Mouse (Mus musculus) left cerebral cortex, postnatal 14 days (tissue): ENCODE results near the gene Hist1h3c. TPM values are rescaled to one million over a fixed set of nuclear protein-coding genes. Genes with fewer than 3 reads are reported as not detected.
"Not testable (repeated sequence)": the region's sequence is repeated elsewhere in the genome, so short reads cannot be mapped to it uniquely, and the experiment has no call there.

Experiments
- DNase-seq, 2 experiments: peaks; one replicate each; pipeline ENCODE4 v3.0.0; 2021 to 2022; ENCODE audit warnings: low spot score in 2 of 2, mixed read lengths in 1 of 2
- intact Hi-C: fragments of 180-260 bp; cut with DNase I; formaldehyde crosslinking; loops from one replicate; pipeline ENCODE4 v1.15.1; 2025
- total RNA-seq, 2 experiments: library from RNA; stranded (reverse); gene quantifications; 2 replicates each; pipeline ENCODE4 v1.2.3; 2021

The Hist1h3c gene
- total RNA-seq, 2 experiments from 2014 or later = 6.8 to 7.2 TPM

DNA sequence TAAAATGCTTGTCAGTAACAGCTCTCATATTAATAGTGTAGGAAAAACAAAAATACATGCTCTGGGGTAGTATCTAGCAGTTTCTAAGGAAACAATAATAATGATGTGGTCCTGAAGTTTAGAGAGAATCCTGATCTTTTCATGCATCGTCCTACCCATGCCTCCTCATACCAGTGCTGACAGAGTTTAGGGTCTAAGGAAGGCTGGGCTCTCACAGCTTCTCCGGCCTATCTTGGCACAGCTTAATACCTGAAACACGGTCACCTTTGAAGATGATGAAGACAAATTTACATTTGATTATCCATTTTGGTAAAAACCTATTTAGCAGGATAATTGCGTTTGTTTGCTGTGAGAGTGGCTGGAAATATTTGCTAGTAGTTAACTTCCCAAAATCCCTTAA, 1.4 kb downstream of the Hist1h3c start:
- intact Hi-C loops = loop anchor here (10.0 kb wide), 2 partner anchors 319 to 1699 kb away; partner anchors contain the start of genes Abt1, Hist1h2ag, Hist1h2bj and Hist1h4i
- DNase-seq = no peak

DNA sequence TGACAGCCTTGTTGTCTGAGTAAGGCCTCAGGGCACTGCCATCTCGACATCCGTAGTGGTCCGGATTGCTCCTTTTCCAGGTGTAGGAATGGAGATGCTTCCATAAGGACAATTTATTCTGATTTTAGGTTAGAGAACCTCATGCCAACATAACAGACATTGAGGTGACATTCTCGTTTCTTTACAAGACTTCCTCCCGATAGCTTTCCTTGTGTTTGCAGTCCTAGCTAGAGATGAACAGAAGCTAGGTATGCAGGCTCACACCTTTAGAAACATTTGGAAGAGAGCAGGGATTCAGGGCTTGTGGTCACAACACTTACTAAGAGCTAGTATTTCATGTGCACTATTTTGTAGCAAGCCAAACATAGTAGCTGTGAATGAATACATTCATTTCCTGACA, 2.2 kb downstream of the Hist1h3c start:
- intact Hi-C loops = loop anchor here (10.0 kb wide), 2 partner anchors 318 to 1698 kb away; partner anchors contain the start of genes Abt1, Hist1h2ag, Hist1h2bj and Hist1h4i
- no peak for DNase-seq

DNA sequence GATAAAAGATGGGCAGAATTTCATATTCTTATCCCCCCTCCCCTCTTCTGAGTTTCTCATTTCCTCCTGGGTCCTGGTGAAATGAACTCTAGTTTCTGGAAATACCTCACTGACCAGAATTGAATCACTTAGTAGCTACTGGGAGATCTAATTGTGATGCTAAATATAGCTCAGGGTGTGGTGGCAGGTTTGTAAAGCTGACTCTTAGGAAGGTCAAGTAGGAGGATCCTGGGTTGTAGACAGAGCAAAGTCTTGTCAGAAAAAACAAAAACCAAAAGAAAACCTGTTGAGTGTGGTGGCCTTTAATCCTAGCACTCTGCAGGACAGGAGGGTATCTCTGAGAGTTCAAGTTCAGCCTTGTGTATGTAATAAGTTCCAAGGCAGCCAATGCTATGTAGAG, 3.4 kb downstream of the Hist1h3c start:
- DNase-seq = no peak
- intact Hi-C loops = loop anchor here (10.0 kb wide), 2 partner anchors 317 to 1697 kb away; partner anchors contain the start of genes Abt1, Hist1h2ag, Hist1h2bj and Hist1h4i

DNA sequence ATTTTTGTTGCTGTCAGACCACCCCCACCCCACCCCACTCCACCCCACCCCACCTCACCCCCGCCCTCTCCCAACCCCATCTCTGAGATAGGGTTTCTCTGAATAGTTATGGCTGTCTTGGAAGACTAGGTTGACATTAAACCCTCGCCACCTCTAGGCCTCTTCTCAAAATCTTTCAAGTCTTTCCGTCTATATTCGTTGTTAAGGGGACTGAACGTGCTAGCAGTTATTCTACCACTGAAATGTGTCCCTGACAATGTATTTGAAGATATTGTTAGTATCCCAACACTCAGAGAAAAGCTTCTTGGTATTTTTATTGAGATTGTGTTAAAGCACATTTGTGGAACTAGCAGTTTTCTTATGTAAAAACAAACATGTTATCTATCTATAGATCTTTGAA, 4.5 kb downstream of the Hist1h3c start:
- intact Hi-C loops = loop anchor here (10.0 kb wide), 2 partner anchors 316 to 1696 kb away; partner anchors contain the start of genes Abt1, Hist1h2ag, Hist1h2bj and Hist1h4i
- DNase-seq = no peak

DNA sequence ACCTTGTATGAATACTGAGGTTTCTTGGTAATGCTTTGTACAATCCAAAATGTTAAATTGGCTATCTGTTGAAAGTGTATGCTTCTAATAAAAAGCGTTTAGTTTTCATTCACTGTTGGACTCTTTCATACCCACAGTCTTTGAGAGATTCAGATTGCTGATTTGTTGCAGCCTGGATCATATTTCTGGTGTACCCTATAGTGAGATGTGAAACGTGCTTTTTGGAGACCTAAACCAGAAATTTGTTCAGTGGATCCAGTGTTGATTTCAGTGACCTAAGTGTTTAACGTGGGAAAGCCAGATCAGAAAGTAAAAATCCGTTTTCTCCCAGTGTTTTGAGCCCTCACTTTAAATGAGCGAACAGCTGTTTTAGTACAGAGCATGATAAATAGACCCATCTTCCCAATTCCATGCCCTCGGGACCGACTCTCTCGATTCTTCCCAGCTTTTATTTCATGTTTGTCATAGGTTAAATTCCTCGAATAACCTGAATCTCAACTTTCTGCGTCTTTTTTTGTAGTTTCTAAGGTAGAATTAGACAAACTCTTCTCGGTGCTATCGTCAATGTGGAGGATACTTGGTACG, 5.1 kb downstream of the Hist1h3c start:
- intact Hi-C loops = loop anchor here (10.0 kb wide), 2 partner anchors 316 to 1696 kb away; partner anchors contain the start of genes Abt1, Hist1h2ag, Hist1h2bj and Hist1h4i
- no peak for DNase-seq

DNA sequence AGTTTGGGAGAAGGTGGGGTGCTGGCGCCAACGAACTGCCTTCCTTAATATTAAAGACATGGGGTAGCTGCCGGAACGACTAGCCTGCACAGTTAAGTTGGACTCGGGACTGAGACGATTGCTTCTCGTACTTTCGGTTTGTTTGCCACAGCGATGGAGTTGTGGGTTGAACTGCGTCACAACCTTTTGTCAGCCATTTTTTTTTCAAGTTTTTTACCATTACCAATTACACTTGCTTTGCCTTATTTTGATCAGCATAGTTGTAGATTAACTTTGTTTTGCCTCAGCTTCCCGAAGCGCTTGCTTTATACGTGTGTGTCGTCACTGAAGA, 5.5 kb downstream of the Hist1h3c start:
- no peak for DNase-seq
- intact Hi-C loops = loop anchor here (5.0 to 10.0 kb wide), 4 partner anchors 118 to 1695 kb away; partner anchors contain the start of genes Abt1, Hist1h1e, Hist1h2ag and Hist1h2be

DNA sequence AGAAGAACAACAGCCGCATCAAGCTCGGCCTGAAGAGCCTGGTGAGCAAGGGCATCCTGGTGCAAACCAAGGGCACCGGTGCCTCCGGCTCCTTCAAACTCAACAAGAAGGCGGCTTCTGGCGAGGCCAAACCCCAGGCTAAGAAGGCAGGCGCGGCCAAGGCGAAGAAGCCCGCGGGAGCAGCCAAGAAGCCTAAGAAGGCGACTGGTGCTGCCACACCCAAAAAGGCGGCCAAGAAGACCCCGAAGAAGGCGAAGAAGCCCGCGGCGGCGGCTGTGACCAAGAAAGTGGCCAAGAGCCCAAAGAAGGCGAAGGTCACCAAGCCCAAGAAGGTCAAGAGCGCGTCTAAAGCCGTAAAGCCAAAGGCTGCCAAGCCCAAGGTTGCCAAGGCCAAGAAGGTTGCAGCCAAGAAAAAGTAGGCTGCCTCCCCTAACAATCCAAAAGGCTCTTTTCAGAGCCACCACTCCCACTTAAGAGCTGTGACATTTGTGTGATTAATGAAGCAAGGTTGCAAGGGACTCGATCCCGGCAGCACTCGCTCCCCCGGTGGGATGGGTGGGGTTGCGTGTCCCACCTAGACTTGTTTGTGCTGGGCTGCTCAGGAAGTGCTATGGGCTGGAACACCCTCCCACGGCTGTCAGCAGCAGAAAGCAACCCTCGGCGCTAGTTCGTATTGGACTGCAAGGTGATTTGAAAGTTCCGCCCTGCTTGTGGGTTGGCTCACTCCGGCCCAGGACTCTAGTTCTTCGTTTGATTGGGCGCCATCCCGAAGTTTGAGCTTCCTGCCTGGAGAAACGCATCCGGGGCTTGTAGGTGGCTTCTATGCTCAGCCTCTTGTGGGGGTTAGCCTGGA, 6.1 kb downstream of the Hist1h3c start:
- DNase-seq = peak; percentile 93 to 96
- intact Hi-C loops = loop anchor here (5.0 kb wide), 2 partner anchors 117 to 157 kb away; partner anchors contain the start of genes Hist1h1e, Hist1h2be and Hist1h4d

DNA sequence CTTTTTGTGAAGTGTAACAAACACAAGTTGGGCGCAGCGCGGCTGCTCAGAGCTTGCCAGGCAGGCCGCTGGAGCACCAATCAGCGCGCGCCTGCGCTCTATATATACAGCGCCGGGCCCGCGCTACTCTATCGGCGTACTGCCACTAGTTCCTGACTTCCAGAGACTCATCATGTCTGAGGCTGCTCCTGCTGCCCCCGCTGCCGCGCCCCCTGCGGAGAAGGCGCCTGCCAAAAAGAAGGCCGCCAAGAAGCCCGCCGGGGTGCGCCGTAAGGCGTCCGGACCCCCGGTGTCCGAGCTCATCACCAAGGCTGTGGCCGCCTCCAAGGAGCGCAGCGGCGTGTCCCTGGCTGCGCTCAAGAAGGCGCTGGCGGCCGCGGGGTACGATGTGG, 6.7 kb downstream of the Hist1h3c start, which contains the start of gene Hist1h1c:
TSS of gene Hist1h1c (plus strand) at position 132 of the 392 bp plus-strand sequence.
- DNase-seq = peak; percentile 91 to 95
- intact Hi-C loops = loop anchor here (5.0 kb wide), 2 partner anchors 116 to 156 kb away; partner anchors contain the start of genes Hist1h1e, Hist1h2be and Hist1h4d

DNA sequence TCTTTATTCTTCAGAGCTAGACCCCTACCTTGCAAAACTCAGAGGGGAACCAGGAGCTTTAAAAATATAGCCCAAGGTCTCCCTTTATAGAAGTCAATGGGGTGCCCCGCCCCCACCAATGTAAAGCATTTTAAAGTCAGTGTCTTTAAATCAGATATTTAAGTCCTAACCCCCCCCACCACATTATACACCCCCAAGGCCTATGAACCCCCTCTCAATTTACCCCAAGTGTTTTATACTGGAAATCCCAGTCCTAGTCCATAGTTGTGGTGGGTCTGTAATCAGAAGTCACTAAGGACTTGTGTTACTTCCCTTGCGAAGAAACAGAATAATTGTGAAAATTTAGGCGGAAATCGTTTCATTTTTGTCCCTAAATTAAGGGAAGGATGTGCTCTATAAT, 7.4 kb downstream of the Hist1h3c start:
- no peak for DNase-seq
- intact Hi-C loops = loop anchor here (5.0 kb wide), 2 partner anchors 116 to 156 kb away; partner anchors contain the start of genes Hist1h1e, Hist1h2be and Hist1h4d

DNA sequence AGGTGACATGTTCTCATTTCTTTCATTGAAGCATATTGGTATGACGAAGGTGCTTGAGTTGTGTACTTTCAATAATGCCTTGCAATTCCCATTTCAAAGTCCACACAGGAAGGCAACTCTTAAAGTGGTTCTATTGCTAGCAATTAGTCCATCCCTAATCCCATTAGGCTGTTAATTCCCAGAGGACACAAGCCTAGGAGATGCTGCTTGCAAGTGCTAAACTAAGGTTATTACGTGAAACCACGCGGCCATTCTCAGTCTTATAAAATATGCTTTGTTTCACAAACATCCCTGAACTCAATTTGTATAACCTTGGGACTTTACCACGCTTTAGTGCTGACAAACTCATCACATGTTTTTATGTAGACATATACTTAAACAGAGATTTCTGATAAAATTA, 8.3 kb downstream of the Hist1h3c start:
- DNase-seq = no peak
- intact Hi-C loops = loop anchor here (5.0 kb wide), 2 partner anchors 115 to 155 kb away; partner anchors contain the start of genes Hist1h1e, Hist1h2be and Hist1h4d

DNA sequence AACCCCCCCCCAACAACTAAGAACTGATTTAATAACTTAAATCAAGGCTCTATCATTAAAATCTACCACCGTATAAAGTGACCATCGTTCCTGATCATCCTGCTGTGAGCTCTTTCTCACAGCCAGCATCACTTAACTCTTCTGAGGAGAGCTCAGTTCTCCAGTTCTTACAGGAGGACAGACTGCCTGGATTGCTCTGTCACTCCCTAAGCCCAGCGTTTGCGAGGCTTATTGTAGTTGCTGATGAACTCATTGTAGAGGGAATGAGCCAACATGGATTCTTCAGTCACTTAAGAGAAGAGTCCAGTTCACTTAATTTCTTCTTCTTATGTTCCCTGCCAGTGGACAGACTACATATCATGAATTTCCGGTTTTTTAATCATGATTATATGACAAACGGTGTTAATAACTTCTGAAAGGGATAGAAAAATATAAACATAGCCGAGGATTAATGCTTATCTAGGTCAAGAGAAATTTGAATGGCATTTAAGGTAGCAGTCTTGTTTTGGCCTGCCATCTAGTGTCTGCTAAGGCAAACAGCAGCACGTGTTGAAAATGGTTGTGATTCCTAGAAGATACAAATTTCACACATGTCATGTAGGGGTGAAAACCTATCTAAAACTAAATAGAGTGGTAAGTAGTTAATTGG, 13.1 kb downstream of the Hist1h3c start:
- intact Hi-C loops = loop anchor here (1.0 kb wide), 1 partner anchor 31 kb away; no protein-coding TSS in a partner anchor
- DNase-seq = peak; percentile 47 to 49

DNA sequence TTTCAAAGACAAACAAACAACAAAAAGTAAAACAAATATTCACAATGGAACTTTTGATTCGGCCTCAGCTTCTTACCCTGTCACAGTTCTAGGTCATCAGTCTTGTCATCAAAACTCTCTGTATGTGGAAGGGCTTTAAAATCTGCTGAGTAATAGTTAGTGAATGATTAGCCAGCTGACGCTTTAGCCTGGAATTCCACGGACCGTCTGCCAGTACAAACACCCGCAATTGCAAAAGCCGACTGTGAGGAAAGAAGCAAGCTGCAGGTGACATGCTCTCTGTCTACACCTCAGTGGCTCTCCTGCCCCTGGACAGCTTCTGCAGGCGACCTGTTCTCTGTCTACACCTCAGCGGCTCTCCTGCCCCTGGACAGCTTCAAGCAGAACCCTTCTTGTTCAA, 14.9 kb downstream of the Hist1h3c start:
- no peak for DNase-seq
- intact Hi-C loops = no loop called here

DNA sequence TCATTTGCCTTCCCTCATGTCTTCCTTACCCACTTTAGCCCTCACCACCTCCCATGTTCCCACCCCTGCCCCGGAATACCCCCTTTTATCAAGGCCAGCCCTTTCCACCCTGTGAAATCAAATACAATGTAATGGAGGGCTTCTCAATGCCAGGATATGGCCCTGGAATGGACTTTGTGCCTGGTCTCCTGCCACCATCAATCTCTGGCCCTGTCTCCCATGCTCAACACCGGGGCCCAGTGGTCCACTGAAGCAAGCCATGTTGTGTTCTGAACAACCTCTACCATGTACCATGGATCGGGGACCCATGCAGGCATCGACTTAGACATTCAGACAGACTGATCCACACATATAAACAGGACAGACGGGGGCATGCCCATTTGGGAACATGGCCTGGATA, 15.7 kb downstream of the Hist1h3c start:
- DNase-seq = no peak
- intact Hi-C loops = no loop called here

DNA sequence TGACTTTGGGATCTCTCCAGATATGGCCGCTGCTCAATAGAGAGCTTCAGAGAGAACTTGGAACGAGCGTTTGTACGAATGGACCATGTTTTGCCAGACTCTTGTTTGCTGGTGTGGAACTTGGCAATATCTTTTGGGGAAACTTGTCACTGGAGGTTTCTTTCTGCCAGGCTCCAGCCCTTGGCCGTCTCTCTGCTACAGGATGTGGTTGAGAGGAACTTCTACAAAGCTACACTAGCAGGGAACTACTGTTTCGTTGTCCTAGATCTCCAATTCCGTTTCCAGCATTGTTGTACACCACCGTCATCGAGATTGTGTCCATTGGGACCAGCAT, 16.2 kb downstream of the Hist1h3c start:
- no peak for DNase-seq
- intact Hi-C loops = no loop called here

DNA sequence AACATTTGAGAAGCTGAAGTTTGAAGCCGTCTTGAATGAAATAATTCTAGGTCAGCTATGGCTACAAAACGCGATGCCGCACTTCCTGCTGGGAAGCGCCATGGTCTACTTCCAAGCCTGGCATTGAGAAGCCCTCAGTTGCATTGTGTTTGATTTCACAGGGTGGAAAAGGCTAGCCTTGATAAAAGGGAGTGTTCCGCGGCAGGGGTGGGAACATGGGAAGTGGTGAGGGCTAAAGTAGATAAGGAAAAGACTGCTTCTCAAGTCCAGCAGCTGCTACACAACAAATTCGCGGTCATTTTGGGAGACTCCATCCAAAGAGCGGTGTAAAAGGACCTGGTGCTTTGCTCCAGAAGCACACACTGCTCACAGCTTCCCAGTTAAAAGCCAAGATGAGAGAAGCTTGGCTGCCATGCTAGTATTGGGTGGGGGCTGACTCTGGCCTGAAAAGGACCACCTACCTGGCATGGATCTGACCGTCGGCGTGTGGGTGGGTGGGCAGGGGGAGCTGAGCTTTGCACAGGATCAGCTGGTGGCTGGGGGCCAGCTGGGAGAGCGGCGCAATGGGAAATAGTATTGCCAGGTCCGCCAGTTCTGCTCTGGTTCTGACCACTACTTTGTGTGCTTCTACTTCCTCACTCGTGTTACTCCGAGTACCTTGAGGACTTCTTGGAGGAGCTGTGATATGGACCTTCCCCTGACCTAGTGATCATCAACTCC, 16.8 kb downstream of the Hist1h3c start:
- DNase-seq = no peak
- intact Hi-C loops = no loop called here

DNA sequence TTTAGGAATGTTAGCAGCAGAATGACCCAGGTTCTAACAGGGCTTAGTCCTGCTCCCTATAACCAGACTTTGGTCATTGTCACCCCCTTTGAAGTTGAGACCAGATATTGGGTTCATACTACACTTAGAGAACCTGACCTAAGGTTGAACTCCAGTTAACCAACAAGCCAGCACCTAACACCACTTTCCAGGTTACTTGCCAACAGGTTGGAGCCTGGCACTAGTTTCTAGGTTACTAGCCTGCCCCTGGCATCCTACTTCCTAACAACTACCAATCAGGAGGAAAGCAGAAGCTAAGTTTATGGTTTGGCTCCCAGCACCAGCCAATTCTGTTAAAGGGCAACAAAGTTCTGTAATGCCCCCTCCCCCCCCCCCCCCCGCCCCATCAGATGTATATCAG, 20.2 kb downstream of the Hist1h3c start:
- DNase-seq = no peak

DNA sequence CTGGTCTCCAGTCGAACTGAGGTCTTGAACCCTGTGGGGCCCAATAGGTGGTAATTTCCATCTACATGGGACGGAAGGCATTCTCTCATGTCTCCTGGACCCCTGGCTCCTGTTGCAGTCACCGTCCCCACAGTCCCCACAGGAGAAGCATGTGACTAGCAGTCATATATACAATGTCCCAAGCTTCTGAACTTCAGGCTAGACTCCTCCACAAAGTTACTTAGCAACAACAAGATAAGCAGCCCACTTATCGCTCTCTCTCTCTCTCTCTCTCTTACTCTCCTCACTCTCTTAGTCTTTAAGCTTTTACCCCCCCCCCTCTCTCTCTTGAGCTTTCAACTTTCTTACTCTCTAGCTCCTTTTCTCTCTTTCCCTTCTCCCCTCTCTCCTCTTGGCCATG, 21.2 kb downstream of the Hist1h3c start:
- intact Hi-C loops = no loop called here
- no peak for DNase-seq

More for the DNA sequence above, 20.2 kb downstream of the Hist1h3c start:
- intact Hi-C loops = no loop called here

DNA sequence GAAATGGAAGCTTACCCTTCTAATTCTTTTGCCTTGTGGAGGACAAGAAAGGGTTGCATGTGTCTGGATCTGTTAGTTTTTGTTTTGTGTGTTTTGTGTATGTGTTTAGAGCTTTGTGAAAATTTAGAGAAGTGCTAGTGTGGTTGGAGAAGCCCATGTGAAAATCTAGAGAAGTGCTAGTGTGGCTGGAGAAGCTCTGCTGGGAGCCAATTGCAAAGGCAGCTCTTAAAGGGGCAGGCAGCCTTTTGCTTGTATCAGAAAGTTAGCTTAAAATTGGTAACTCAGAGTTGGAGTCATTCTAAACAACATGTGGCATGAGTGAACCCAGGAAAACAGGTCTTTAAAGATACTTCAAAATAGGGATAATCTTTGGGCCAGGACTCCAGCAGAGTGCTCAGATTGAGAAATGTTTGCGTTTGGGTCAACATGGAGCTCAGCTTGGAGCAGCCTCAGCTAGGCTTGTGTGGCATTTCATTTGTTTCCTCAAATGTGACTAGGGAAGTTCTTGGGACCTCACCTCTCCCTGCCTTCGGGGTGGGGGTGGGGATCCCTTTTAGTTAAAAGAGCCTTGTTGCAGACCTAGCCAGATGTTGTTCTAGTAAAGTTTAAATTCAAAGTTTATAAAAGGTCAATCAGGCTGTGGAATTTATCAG, 27.7 kb downstream of the Hist1h3c start:
- intact Hi-C loops, DNase-seq: not testable (repeated sequence)
